Mouse (Mus musculus): ENCODE measurements around the gene Lnx1.

DNA sequence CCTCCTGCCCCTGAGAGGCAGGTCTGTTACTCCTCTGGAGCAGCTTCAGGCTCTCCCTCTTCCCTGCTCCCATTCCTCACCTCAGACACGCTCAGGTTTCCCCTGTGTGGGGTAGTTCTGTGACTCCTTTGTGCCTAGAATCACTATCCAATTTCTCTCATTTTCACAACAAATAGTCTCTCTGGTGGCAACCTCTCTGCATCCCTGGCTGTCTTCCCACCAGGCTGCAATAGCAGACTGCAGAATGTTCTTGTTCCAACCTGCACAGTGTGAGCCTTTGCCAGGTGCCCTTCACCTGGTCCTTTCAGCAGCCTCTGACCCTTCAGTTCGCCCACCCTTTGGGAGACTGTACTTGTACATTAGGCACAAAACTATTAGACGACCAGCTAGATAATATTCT, 19.1 kb upstream of the Lnx1 start:
- no peak for TF ChIP-seq CTCF (conservative IDR thresholded peaks at IDR 0.05; ENCODE audit: low read length)
- no peak for TF ChIP-seq NANOG (IDR thresholded peaks at IDR 0.05; ENCODE audit: borderline replicate concordance, low read length)
- no peak for TF ChIP-seq POU5F1 (IDR thresholded peaks at IDR 0.05; ENCODE audit: borderline replicate concordance, low read length)

Data from E14TG2a.4 (cell line).